Mouse (Mus musculus) embryonic facial prominence, embryonic 13.5 days (tissue): Measurements from ENCODE around the gene 4930402K13Rik. TPM values are rescaled to one million over a fixed set of nuclear protein-coding genes. Genes with fewer than 3 reads are reported as not detected.

Experiments used
- polyA plus RNA-seq: library from polyadenylated mRNA; unstranded; fragments of >200 nt; fragmentation: Nextera tagmentation; extraction: Ambion mirVana; gene quantifications from 2 replicates; pipeline ENCODE4 v1.2.1, GENCODE M21; 2015

4930402K13Rik gene
- polyA plus RNA-seq, 1 experiment from 2014 or later: not detected

Other genes starting within 250 kb of the 4930402K13Rik start
- not detected in 2 replicates for gene Gm5751, start 230.3 kb upstream of the 4930402K13Rik start, polyA plus RNA-seq
- 4.8 and 5.5 TPM in 2 replicates for gene B630019K06Rik, start 212.2 kb upstream of the 4930402K13Rik start, polyA plus RNA-seq
- gene Fthl17b, start 141.6 kb upstream of the 4930402K13Rik start, polyA plus RNA-seq: not detected in 2 replicates
- not detected in 2 replicates for gene Fthl17c, start 128.0 kb upstream of the 4930402K13Rik start, polyA plus RNA-seq
- not detected in 2 replicates for gene Fthl17d, start 117.8 kb upstream of the 4930402K13Rik start, polyA plus RNA-seq
- not detected in 2 replicates for gene Fthl17e, start 71.1 kb upstream of the 4930402K13Rik start, polyA plus RNA-seq
- gene Fthl17f, start 41.5 kb upstream of the 4930402K13Rik start, polyA plus RNA-seq: not detected in 2 replicates
- gene Lancl3, start 95.3 kb downstream of the 4930402K13Rik start, polyA plus RNA-seq: 1.1 and 2.0 TPM in 2 replicates
- gene Gm14862, start 152.3 kb downstream of the 4930402K13Rik start, polyA plus RNA-seq: not detected in 2 replicates
- gene Xk, start 168.2 kb downstream of the 4930402K13Rik start, polyA plus RNA-seq: 1.0 and 1.4 TPM in 2 replicates
- gene H2al1m, start 179.2 kb downstream of the 4930402K13Rik start, polyA plus RNA-seq: not detected in 2 replicates
- not detected in 2 replicates for gene H2al1k, start 246.1 kb downstream of the 4930402K13Rik start, polyA plus RNA-seq